Mouse (Mus musculus): ENCODE measurements around the gene Arap2. TPM values are rescaled to one million over a fixed set of nuclear protein-coding genes. Genes with fewer than 3 reads are reported as not detected.

Gene Arap2
- polyA plus RNA-seq (2012; rRNA removed): 1.3 TPM in 2 replicates

GRCm38 (mm10) chr5:62765784-62766701 is at the start of gene Arap2:
Arap2 (minus strand) TSS chr5:62766159.

GRCm38 (mm10) chr5:62813402-62814071 is 47.6 kb upstream of the Arap2 start, which contains the start of gene Dthd1:
Dthd1 (plus strand) TSS chr5:62813823.

Other genes with a start within 250 kb of the Arap2 start
- not detected in 2 replicates for gene Dthd1, start 47.7 kb upstream of the Arap2 start, polyA plus RNA-seq (2012; rRNA removed)